Mouse (Mus musculus) midbrain, embryonic 13.5 days (tissue): ENCODE results near the gene Sgf29. TPM values are rescaled to one million over a fixed set of nuclear protein-coding genes. Genes with fewer than 3 reads are reported as not detected.

ENCODE experiments used
- ATAC-seq: fragments of 200-750 bp; cut with Nextera tagmentation; 2 replicates; pipeline ENCODE4 v1.8.0; 2017; ENCODE audit warnings: mild to moderate bottlenecking, moderate TSS enrichment, moderate library complexity
- H3K27ac ChIP-seq: fragments of 300-500 bp; sonication (generic); 2 replicates; pipeline ENCODE4 v1.5.1; 2015; ENCODE audit warnings: inconsistent platforms, mild to moderate bottlenecking, moderate library complexity
- H3K27me3 ChIP-seq: fragments of 300-500 bp; sonication (generic); 2 replicates; pipeline ENCODE4 v1.6.1; 2015; ENCODE audit warnings: mild to moderate bottlenecking, inconsistent platforms
- H3K36me3 ChIP-seq: fragments of 300-500 bp; sonication (generic); 2 replicates; pipeline ENCODE4 v1.6.1; 2015; ENCODE audit warnings: mild to moderate bottlenecking, inconsistent platforms
- H3K4me1 ChIP-seq: fragments of 300-500 bp; sonication (generic); replicated peaks from 2 replicates; pipeline ENCODE4 v1.6.1; 2015; ENCODE audit warnings: inconsistent platforms
- H3K4me2 ChIP-seq: fragments of 300-500 bp; sonication (generic); replicated peaks from 2 replicates; pipeline ENCODE4 v1.6.1; 2015; ENCODE audit warnings: moderate library complexity, mild to moderate bottlenecking, inconsistent platforms
- H3K4me3 ChIP-seq: fragments of 300-500 bp; sonication (generic); replicated peaks from 2 replicates; pipeline ENCODE4 v1.5.1; 2015; ENCODE audit warnings: mild to moderate bottlenecking, inconsistent platforms
- H3K9ac ChIP-seq: fragments of 300-500 bp; sonication (generic); replicated peaks from 2 replicates; pipeline ENCODE4 v1.6.1; 2015; ENCODE audit warnings: mild to moderate bottlenecking, inconsistent platforms
- H3K9me3 ChIP-seq: fragments of 300-500 bp; sonication (generic); 2 replicates; pipeline ENCODE4 v1.6.1; 2016; ENCODE audit warnings: mild to moderate bottlenecking, inconsistent platforms
- WGBS: fragments of 180-500 bp; shearing (Covaris S2); methylation state at CpG from one replicate; pipeline ENCODE4 v1.1.7; 2015; 5-methylcytosine and 5-hydroxymethylcytosine counted together
- polyA plus RNA-seq: library from polyadenylated mRNA; unstranded; fragments of >200 nt; fragmentation: Nextera tagmentation; extraction: Ambion mirVana; gene quantifications from 2 replicates; pipeline ENCODE4 v1.2.1, GENCODE M21; 2015

Sgf29 gene
- polyA plus RNA-seq, 1 experiment from 2014 or later: 54.5 TPM

DNA sequence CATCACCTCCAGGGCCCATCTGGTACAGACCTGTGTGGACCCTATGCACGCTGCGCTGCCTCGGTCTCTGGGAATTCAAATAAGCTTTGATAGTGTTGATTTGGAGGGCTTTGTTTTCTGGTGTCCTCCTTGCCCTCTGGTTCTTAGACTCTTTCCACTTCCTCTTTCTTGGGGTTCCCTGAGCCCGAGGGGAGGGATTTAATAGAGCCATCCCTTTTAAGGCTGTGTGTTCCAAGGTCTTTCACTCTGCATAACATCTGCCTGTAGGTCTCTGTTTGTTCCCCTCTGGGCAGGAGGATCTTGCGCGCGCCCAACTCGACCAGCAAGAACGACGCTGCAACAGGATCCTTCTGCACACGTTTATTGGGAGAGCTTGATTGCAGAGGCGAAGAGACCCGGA lies 72.5 kb downstream of the Sgf29 start:
- WGBS: 94% methylated on average over 13 of the region's 13 CpGs
- no peak for ATAC-seq
- no peaks in the 10 kb centered on the region for H3K36me3 ChIP-seq

More for the DNA sequence above, 72.5 kb downstream of the Sgf29 start:
- no peaks in the 10 kb centered on the region for H3K4me1 ChIP-seq
- H3K4me2 ChIP-seq: no peak overlapping the region
- no peak overlapping the region for H3K27ac ChIP-seq
- no peaks in the 10 kb centered on the region for H3K9me3 ChIP-seq
- H3K27me3 ChIP-seq: no peaks in the 10 kb centered on the region
- no peak overlapping the region for H3K4me3 ChIP-seq
- no peak overlapping the region for H3K9ac ChIP-seq

Other genes starting within 250 kb of the Sgf29 start
- not detected in 2 replicates for gene Cd19, start 234.4 kb upstream of the Sgf29 start, polyA plus RNA-seq
- 23.7 and 25.9 TPM in 2 replicates for gene Rabep2, start 220.6 kb upstream of the Sgf29 start, polyA plus RNA-seq
- 0.32 and 0.49 TPM in 2 replicates for gene Atp2a1, start 186.2 kb upstream of the Sgf29 start, polyA plus RNA-seq
- gene Sh2b1, start 173.9 kb upstream of the Sgf29 start, polyA plus RNA-seq: 63.7 and 69.5 TPM in 2 replicates
- 117 and 124 TPM in 2 replicates for gene Tufm, start 161.9 kb upstream of the Sgf29 start, polyA plus RNA-seq
- 65.1 and 76.5 TPM in 2 replicates for gene Atxn2l, start 145.9 kb upstream of the Sgf29 start, polyA plus RNA-seq
- 207 and 213 TPM in 2 replicates for gene Eif3c, start 82.9 kb upstream of the Sgf29 start, polyA plus RNA-seq
- 0.21 and 0.69 TPM in 2 replicates for gene Apobr, start 64.4 kb upstream of the Sgf29 start, polyA plus RNA-seq
- 27.7 and 28.8 TPM in 2 replicates for gene Cln3, start 63.5 kb upstream of the Sgf29 start, polyA plus RNA-seq
- gene Il27, start 54.4 kb upstream of the Sgf29 start, polyA plus RNA-seq: not detected in 2 replicates
- 4.8 and 7.6 TPM in 2 replicates for gene Nupr1, start 18.4 kb upstream of the Sgf29 start, polyA plus RNA-seq
- 0.93 and 1.9 TPM in 2 replicates for gene Sult1a1, start 27.1 kb downstream of the Sgf29 start, polyA plus RNA-seq
- gene Bola2, start 46.1 kb downstream of the Sgf29 start, polyA plus RNA-seq: 141 and 158 TPM in 2 replicates
- gene Slx1b, start 46.5 kb downstream of the Sgf29 start, polyA plus RNA-seq: 21.0 and 21.1 TPM in 2 replicates
- gene Coro1a, start 58.5 kb downstream of the Sgf29 start, polyA plus RNA-seq: 96.3 and 101 TPM in 2 replicates
- gene Mapk3, start 110.3 kb downstream of the Sgf29 start, polyA plus RNA-seq: 78.8 and 80.7 TPM in 2 replicates
- 2.5 and 2.9 TPM in 2 replicates for gene Gdpd3, start 117.0 kb downstream of the Sgf29 start, polyA plus RNA-seq
- gene Ypel3, start 127.6 kb downstream of the Sgf29 start, polyA plus RNA-seq: 163 and 180 TPM in 2 replicates
- gene Tbx6, start 132.2 kb downstream of the Sgf29 start, polyA plus RNA-seq: 0.36 and 0.49 TPM in 2 replicates
- 224 and 241 TPM in 2 replicates for gene Ppp4c, start 143.2 kb downstream of the Sgf29 start, polyA plus RNA-seq
- 48.3 and 52.6 TPM in 2 replicates for gene Fam57b, start 148.4 kb downstream of the Sgf29 start, polyA plus RNA-seq
- not detected in 2 replicates for gene 4930451I11Rik, start 182.3 kb downstream of the Sgf29 start, polyA plus RNA-seq
- 5.3 and 8.5 TPM in 2 replicates for gene Doc2a, start 198.1 kb downstream of the Sgf29 start, polyA plus RNA-seq
- 26.8 and 28.5 TPM in 2 replicates for gene Hirip3, start 212.7 kb downstream of the Sgf29 start, polyA plus RNA-seq
- gene Ino80e, start 213.1 kb downstream of the Sgf29 start, polyA plus RNA-seq: 84.3 and 88.8 TPM in 2 replicates
- gene Taok2, start 235.4 kb downstream of the Sgf29 start, polyA plus RNA-seq: 61.4 and 63.1 TPM in 2 replicates